Mouse (Mus musculus) midbrain, embryonic 13.5 days (tissue): Measurements from ENCODE around the gene Sorcs2. TPM values are rescaled to one million over a fixed set of nuclear protein-coding genes. Genes with fewer than 3 reads are reported as not detected.
"Not testable (repeated sequence)": the region's sequence is repeated elsewhere in the genome, so short reads cannot be mapped to it uniquely, and the experiment has no call there.

ENCODE experiments used
- ATAC-seq: fragments of 200-750 bp; cut with Nextera tagmentation; 2 replicates; pipeline ENCODE4 v1.8.0; 2017; ENCODE audit warnings: mild to moderate bottlenecking, moderate TSS enrichment, moderate library complexity
- H3K27ac ChIP-seq: fragments of 300-500 bp; sonication (generic); 2 replicates; pipeline ENCODE4 v1.5.1; 2015; ENCODE audit warnings: inconsistent platforms, mild to moderate bottlenecking, moderate library complexity
- H3K27me3 ChIP-seq: fragments of 300-500 bp; sonication (generic); 2 replicates; pipeline ENCODE4 v1.6.1; 2015; ENCODE audit warnings: mild to moderate bottlenecking, inconsistent platforms
- H3K36me3 ChIP-seq: fragments of 300-500 bp; sonication (generic); 2 replicates; pipeline ENCODE4 v1.6.1; 2015; ENCODE audit warnings: mild to moderate bottlenecking, inconsistent platforms
- H3K4me1 ChIP-seq: fragments of 300-500 bp; sonication (generic); replicated peaks from 2 replicates; pipeline ENCODE4 v1.6.1; 2015; ENCODE audit warnings: inconsistent platforms
- H3K4me2 ChIP-seq: fragments of 300-500 bp; sonication (generic); replicated peaks from 2 replicates; pipeline ENCODE4 v1.6.1; 2015; ENCODE audit warnings: moderate library complexity, mild to moderate bottlenecking, inconsistent platforms
- H3K4me3 ChIP-seq: fragments of 300-500 bp; sonication (generic); replicated peaks from 2 replicates; pipeline ENCODE4 v1.5.1; 2015; ENCODE audit warnings: mild to moderate bottlenecking, inconsistent platforms
- H3K9ac ChIP-seq: fragments of 300-500 bp; sonication (generic); replicated peaks from 2 replicates; pipeline ENCODE4 v1.6.1; 2015; ENCODE audit warnings: mild to moderate bottlenecking, inconsistent platforms
- H3K9me3 ChIP-seq: fragments of 300-500 bp; sonication (generic); 2 replicates; pipeline ENCODE4 v1.6.1; 2016; ENCODE audit warnings: mild to moderate bottlenecking, inconsistent platforms
- WGBS: fragments of 180-500 bp; shearing (Covaris S2); methylation state at CpG from one replicate; pipeline ENCODE4 v1.1.7; 2015; 5-methylcytosine and 5-hydroxymethylcytosine counted together
- polyA plus RNA-seq: library from polyadenylated mRNA; unstranded; fragments of >200 nt; fragmentation: Nextera tagmentation; extraction: Ambion mirVana; gene quantifications from 2 replicates; pipeline ENCODE4 v1.2.1, GENCODE M21; 2015

The Sorcs2 gene
- polyA plus RNA-seq, 1 experiment from 2014 or later, result 16.3 TPM

DNA sequence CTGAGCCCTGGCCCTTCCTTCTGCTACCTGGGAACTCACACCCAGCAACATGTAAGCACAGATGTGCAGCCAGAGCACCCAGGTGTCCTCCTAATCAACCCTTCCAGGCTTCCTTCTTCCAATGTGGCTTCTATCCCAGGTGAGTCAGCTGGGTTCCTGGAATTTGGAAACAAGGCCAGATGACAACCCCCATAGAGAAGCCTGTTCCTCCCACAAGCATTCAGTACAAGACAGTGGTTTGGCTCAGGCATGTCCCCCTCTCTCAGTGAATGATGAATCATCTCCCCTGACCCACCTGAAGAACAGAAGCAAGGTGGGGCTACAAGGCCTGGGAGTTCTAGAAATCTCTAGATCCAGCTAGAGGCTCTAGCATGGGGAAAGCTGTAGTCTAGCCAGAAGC lies 24.8 kb upstream of the Sorcs2 start:
- H3K4me2 ChIP-seq, result no peak overlapping the region
- 0 out of 2 replicates have a peak, but pooled peaks cover under 1% of the 10 kb centered on the region for H3K4me1 ChIP-seq
- no peaks in the 10 kb centered on the region for H3K27me3 ChIP-seq
- no peak overlapping the region for H3K27ac ChIP-seq
- ATAC-seq, result no peak
- H3K36me3 ChIP-seq, result no peaks in the 10 kb centered on the region
- no peak overlapping the region for H3K4me3 ChIP-seq
- no peak overlapping the region for H3K9ac ChIP-seq
- H3K9me3 ChIP-seq, result no peaks in the 10 kb centered on the region

DNA sequence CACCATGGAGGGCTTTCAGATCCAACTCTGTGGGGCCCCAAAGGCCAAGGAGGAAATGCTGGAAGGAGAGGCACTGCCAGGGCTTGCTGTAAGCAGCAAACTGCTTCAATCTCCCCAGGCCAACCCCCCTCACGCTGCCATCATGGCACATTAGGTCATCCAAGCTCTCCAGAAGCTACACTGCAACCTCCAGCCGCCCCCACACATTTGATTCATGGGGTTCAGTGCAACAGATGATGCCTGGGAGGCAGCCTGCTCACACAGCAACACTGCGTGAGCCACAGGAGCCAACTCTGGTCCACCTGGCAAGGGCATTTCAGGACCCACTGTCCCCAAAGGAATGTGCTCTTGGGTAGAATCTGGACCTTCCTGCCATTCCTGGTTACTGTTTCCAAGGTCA lies 21.9 kb upstream of the Sorcs2 start:
- Histone ChIP-seq H3K27me3 (no peaks in the 10 kb centered on the region), H3K36me3 (no peaks in the 10 kb centered on the region), H3K4me1 (0 out of 2 replicates have a peak, but pooled peaks cover 2% of the 10 kb centered on the region), H3K4me3 (no peak overlapping the region), H3K9ac (no peak overlapping the region), H3K4me2 (no peak overlapping the region), H3K9me3 (no peaks in the 10 kb centered on the region), H3K27ac (no peak overlapping the region)
- no peak for ATAC-seq
- WGBS, result 62% methylated on average over 3 of the region's 3 CpGs

DNA sequence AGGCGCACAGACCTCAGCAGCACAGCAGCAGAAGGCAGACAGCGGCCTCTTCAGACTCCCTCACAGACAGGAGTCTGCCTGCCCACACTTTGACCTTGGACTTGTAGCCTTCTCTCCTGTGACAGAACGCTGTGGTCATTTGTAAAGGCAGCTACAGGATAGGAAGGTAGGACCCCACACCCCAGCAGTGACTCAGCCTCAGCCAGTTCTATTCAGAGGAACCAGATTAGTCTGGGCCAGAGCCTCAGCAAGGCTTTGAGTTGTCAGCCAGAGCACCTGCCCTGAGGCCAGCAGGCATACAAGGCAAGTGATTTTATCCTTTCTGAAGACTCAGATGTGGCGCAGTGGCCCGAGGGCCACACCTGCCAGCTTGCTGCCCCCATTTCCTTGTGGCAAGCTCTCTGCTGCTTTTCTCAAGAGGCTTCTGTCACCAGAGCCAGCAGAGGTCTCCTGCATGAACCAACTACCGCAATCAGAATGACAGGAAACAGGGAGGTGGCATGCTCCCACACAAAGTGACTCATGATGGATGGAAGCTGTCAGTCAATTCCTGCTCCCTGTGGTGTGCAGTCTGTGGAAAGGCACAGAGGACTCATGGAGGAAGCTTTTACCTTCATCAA lies 16.9 kb upstream of the Sorcs2 start:
- 81% methylated on average over 6 of the region's 6 CpGs for WGBS
- H3K36me3 ChIP-seq, result no peaks in the 10 kb centered on the region
- no peak for ATAC-seq
- H3K9ac ChIP-seq, result no peak overlapping the region
- 0 out of 2 replicates have a peak, but pooled peaks cover 5% of the 10 kb centered on the region for H3K4me1 ChIP-seq
- H3K4me2 ChIP-seq, result no peak overlapping the region
- no peaks in the 10 kb centered on the region for H3K27me3 ChIP-seq
- H3K4me3 ChIP-seq, result no peak overlapping the region
- peak overlapping the region; percentile 19; the same call in 1 of the 2 replicates for H3K27ac ChIP-seq
- no peaks in the 10 kb centered on the region for H3K9me3 ChIP-seq

DNA sequence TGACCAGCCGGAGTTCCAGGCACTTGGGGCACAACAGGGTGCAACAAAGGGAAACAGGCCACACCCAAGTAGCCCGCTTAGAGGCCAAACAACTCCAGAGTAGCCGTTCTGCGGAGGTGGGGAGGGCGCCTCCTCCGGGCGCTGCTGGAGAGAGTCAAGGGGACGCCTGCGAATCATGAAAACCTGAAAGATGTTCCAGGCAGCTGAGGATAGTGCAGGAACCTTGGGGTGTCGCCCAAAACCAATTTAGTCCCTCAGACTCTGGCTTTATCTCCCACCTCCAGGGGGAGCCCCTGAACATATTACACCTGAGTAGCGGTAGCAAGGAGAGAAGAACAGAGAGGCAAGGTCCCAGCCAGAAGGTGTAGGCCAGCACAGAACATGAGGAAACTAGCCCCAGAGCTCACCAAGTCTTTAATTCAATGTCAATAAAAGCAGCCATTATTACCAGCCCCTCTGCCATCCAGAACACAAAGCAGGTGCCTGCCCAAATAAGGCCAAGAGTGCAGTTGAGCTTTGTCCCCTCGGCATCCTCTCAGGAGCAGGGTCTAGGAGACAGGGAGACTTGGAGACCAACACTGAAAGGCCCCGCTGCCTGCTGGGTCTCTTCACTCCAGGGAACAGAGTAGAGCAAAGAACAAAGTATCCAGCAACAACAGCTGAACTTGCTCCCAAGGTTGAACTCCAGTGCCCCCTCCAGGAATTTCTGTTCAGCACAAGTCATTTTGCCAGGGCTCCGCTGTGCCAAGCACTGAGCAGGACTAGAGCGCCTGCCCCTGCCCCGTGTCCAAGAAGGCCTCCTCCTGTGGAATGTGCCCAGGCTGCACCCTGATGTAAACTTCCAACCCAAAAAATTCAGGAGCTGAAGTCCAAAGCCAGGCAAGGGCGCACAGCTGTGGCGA lies 775 bp upstream of the Sorcs2 start:
- ATAC-seq, result 0 out of 2 replicates have a peak, but pooled peaks have one; percentile 5

DNA sequence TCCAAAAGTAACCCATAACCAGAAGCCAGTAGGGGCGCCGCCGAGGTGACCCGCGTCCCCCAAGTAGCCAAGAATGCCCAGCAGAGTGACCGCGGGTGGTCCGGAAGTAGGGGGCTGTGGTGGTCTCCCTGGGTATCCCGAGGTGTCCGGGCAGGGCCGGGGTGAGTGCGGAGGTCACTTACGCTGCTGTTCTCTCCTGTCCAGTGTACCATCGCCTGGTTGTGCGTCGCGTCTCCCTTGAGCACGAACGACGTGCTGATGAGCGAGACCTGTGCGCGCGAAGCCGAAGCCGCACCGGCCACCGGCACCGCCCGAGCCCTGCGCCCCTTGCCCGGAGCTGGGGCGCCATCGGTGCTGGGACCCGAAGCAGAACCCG lies 567 bp downstream of the Sorcs2 start:
- peak; percentile 38 for ATAC-seq
- H3K27me3 ChIP-seq, result peaks cover 22% of the 10 kb centered on the region
- peak overlapping the region; percentile 93 for H3K4me2 ChIP-seq
- no peaks in the 10 kb centered on the region for H3K36me3 ChIP-seq
- H3K9ac ChIP-seq, result peak overlapping the region; percentile 94
- peak overlapping the region; percentile 81 for H3K4me3 ChIP-seq
- no peaks in the 10 kb centered on the region for H3K9me3 ChIP-seq
- peak overlapping the region; percentile 74 for H3K27ac ChIP-seq
- under 1% methylated on average over 36 of the region's 36 CpGs for WGBS
- H3K4me1 ChIP-seq, result peaks cover 60% of the 10 kb centered on the region

More for the DNA sequence above, 775 bp upstream of the Sorcs2 start:
- Histone ChIP-seq H3K27me3 (peaks cover 22% of the 10 kb centered on the region), H3K36me3 (no peaks in the 10 kb centered on the region), H3K4me2 (0 out of 2 replicates have a peak overlapping the region, but pooled peaks have one; percentile 0), H3K9ac (no peak overlapping the region), H3K4me1 (peaks cover 57% of the 10 kb centered on the region), H3K9me3 (no peaks in the 10 kb centered on the region), H3K27ac (no peak overlapping the region), H3K4me3 (no peak overlapping the region)
- WGBS, result 6% methylated on average over 18 of the region's 18 CpGs

DNA sequence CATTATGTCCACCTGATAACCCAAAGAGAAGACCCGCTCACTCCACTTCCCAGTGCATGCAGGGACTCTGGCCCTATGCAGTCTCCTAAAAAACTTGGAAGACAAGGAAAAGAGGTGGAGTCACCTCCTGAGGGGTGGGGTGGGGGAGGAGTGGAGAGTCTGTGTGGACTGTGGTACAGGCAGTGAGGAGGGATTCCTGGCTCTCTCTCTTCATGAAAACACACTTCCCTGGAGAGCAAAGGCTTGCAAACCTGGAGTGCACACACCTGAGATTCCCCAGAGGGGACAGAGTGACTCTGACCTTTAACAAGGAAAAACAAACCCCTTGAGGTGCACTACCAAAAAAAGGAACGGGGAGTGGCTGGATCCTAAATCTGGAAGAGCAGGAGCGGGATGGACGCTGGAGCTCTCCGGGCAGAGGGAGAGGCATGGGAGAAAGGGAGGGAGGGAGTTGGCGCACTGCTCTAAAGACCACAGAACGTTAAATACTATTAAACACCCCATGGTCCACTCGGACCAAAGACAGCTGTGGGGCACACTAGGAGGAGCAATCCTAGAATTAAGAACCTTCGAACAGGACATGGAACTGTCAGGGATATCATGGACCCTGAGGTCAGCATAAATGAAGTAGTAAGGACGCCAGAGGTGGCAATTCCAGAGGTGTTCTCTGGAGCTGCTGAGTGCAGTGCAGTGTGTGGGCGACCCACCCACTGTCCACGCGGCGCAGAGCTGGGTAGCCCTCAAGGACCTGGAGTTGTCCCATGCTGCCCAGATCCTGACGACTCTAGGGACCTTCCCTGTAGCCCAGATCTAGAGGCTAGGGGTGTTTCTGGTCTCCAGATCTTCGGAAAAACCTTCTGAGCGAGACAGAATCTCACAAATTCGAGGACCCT lies 1.2 kb downstream of the Sorcs2 start:
- peak overlapping the region; percentile 81 for H3K4me3 ChIP-seq
- WGBS, result 6% methylated on average over 18 of the region's 18 CpGs
- H3K4me2 ChIP-seq, result peak overlapping the region; percentile 93
- peaks cover 67% of the 10 kb centered on the region for H3K4me1 ChIP-seq
- H3K27ac ChIP-seq, result no peak overlapping the region
- no peak for ATAC-seq
- H3K36me3 ChIP-seq, result no peaks in the 10 kb centered on the region
- peak overlapping the region; percentile 94 for H3K9ac ChIP-seq
- H3K27me3 ChIP-seq, result peaks cover 22% of the 10 kb centered on the region
- H3K9me3 ChIP-seq, result no peaks in the 10 kb centered on the region

DNA sequence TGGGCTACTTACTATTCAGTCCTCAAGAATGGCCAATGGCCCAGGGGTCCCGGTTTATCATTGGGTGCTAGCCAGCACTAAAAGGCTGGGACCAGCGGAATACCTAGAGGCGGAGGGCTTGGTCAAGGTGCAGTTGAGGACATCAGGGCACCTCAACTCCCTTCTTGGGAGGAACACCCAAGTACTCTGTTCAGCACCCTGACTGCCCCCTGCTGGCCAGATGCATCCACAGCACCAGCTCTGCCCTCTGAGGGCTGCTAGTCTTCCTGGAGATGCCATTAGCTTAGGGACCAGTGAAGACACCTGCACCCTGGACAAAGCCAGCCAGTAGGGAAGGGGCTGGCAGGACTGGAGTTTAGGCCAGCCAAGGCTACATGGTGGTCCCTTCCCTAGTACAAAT lies 1.9 kb downstream of the Sorcs2 start:
- Histone ChIP-seq H3K27ac (no peak overlapping the region), H3K36me3 (no peaks in the 10 kb centered on the region), H3K4me1 (peaks cover 74% of the 10 kb centered on the region), H3K9me3 (no peaks in the 10 kb centered on the region), H3K27me3 (peaks cover 20% of the 10 kb centered on the region), H3K9ac (no peak overlapping the region), H3K4me2 (peak overlapping the region; percentile 93), H3K4me3 (peak overlapping the region; percentile 81)
- WGBS, result 76% methylated on average over 3 of the region's 3 CpGs
- no peak for ATAC-seq

DNA sequence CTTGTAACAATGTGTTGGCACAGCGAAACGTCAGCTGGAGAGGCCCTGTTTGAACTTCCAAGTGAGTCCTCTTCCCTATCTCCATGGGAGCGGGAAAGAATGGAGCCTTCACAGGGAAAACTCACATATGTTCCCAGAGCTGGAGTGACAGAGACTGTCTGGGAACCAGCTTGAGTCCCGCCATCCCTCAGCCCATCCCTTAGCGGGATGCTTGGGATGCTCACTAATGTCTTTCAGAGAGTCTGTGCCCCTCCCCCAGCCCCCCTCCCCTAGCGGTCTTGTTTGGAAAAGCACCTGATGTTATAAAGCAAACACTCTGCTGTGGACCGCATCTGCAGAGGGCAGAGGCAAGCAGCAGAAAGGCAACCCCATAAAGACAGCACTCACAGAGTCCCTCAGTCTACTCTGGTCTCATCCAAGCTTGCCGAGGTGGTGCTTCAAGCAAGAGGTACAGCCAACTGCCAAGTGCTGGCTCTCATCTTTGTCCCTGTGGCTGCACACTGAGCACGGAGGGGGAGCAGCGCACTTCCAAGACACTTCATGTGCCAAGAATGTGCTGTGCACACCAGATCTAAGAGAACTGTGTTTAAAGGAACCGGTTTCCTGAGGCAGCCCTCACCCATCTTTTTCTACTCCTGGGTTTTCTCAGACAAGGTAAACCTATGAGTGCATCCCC lies 3.0 kb downstream of the Sorcs2 start:
- Histone ChIP-seq H3K4me3 (peak overlapping the region; percentile 9; the same call in 1 of the 2 replicates), H3K4me2 (peak overlapping the region; percentile 93), H3K27ac (no peak overlapping the region), H3K9ac (no peak overlapping the region), H3K4me1 (peaks cover 79% of the 10 kb centered on the region), H3K9me3 (no peaks in the 10 kb centered on the region), H3K27me3 (peaks cover 15% of the 10 kb centered on the region), H3K36me3 (no peaks in the 10 kb centered on the region)
- 39% methylated on average over 11 of the region's 11 CpGs for WGBS
- no peak for ATAC-seq

DNA sequence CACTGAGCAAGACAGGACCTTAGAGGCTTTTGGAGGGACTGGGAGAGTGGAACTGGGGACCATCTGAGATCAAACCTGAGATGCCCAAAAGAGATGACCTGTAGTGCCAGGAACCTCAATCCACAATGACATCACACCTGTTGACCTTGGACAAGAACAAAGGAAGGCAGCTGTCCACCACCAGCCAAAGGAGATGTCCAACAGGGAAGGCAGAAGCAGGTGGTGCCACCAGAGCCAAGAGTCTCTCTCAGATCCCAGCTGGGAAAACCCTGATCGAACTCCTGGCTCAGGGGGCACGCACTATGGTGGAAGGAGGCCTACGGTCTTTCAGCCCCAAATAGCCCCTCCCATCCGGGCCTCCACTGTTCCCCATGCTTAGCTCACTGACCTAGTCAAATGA lies 6.2 kb downstream of the Sorcs2 start:
- Histone ChIP-seq H3K36me3 (no peaks in the 10 kb centered on the region), H3K4me3 (no peak overlapping the region), H3K4me2 (no peak overlapping the region), H3K9me3 (no peaks in the 10 kb centered on the region), H3K27ac (no peak overlapping the region), H3K27me3 (peaks cover 16% of the 10 kb centered on the region), H3K4me1 (peaks cover 65% of the 10 kb centered on the region), H3K9ac (no peak overlapping the region)
- WGBS, result 72% methylated on average over 4 of the region's 4 CpGs
- ATAC-seq, result no peak

DNA sequence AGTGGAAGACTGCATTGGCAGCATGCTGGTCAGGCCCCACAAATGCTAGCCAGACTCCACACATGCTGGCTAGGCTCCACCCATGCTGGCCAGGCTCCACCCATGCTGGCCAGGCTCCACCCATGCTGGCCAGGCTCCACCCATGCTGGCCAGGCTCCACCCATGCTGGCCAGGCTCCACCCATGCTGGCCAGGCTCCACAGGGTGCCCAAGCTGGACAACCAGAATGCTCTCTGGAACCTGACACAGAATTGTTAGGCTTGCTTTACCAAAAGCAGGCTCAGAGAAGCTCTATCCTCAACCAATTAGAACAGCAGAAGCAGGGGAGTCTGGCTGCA lies 7.4 kb downstream of the Sorcs2 start:
- H3K9ac ChIP-seq, ATAC-seq, H3K27ac ChIP-seq, H3K36me3 ChIP-seq, H3K4me2 ChIP-seq, H3K4me3 ChIP-seq, H3K9me3 ChIP-seq: not testable (repeated sequence)
- Histone ChIP-seq H3K27me3 (peaks cover 16% of the 10 kb centered on the region), H3K4me1 (peaks cover 60% of the 10 kb centered on the region)

DNA sequence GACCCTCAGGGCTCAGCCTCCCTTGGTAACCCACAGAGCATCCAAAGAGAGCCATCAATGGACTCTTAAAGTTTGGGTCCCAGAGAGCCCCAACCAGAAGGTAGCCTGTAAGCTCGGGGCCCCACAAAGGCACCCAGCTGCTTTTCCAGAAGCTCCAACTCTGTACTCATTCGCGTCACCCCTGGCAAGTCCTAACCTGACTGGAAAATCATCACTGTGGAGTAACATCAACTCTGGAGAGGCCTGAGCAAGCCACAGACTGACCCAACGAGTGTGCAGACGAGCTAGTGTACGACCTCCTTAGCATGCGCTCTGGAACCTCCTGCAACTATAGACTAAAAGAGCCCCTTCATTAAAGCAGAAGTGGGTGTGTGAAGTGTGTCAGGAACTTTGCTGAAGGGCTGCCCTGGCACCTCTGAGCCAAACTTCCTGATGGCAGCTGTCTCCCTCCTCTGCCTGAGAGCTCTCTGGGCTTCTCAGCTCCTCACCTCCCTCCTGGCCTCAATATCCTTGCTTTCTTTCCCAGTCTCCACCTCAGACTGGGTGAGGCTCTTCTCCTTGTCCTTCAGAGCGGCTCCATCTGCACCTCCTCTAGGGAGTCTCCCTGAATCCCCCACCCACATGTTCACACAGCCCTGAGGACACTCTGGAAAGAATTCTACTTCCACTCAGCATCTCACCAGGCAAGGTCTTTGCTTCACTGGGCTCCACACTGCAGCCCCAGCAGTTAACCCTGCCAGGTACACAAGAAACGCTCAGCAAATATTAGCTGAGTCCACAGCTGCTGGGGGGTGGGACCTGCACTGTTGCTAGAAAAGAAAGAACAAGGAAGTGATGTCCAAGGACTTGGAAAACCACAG lies 8.0 kb downstream of the Sorcs2 start:
- no peak overlapping the region for H3K4me3 ChIP-seq
- H3K4me2 ChIP-seq, result no peak overlapping the region
- peaks cover 56% of the 10 kb centered on the region for H3K4me1 ChIP-seq
- peaks cover 20% of the 10 kb centered on the region for H3K27me3 ChIP-seq
- no peaks in the 10 kb centered on the region for H3K36me3 ChIP-seq
- WGBS, result 87% methylated on average over 9 of the region's 9 CpGs
- H3K9ac ChIP-seq, result no peak overlapping the region
- no peak overlapping the region for H3K27ac ChIP-seq
- H3K9me3 ChIP-seq, result no peaks in the 10 kb centered on the region
- ATAC-seq, result no peak
